Mouse (Mus musculus) mesoderm, embryonic 11.5 days (tissue): Measurements from ENCODE around the gene Pacsin1.

ENCODE experiments used
- DNase-seq: peaks from one replicate; pipeline ENCODE4 v3.0.0-alpha.2; 2012; ENCODE audit warnings: low read depth, low spot score

Pacsin1 gene

GRCm38 (mm10) chr17:27724327-27724726 lies 69.0 kb downstream of the Pacsin1 start:
- DNase-seq: no peak

- no peak for DNase-seq
Observed at GRCm38 (mm10) chr17:27725011-27725410, 69.7 kb downstream of the Pacsin1 start.

GRCm38 (mm10) chr17:27725412-27725811 lies 70.1 kb downstream of the Pacsin1 start:
- DNase-seq: no peak

GRCm38 (mm10) chr17:27726527-27726926 lies 71.2 kb downstream of the Pacsin1 start:
- no peak for DNase-seq

- DNase-seq: no peak
Observed at GRCm38 (mm10) chr17:27728770-27729169, 73.5 kb downstream of the Pacsin1 start, which contains the start of gene Spdef. TSS of gene Spdef (minus strand) at chr17:27728955.

GRCm38 (mm10) chr17:27732152-27732551 lies 76.8 kb downstream of the Pacsin1 start:
- no peak for DNase-seq

- DNase-seq: no peak
Observed at GRCm38 (mm10) chr17:27732694-27733093, 77.4 kb downstream of the Pacsin1 start.

- DNase-seq: no peak
Observed at GRCm38 (mm10) chr17:27734344-27735073, 79.2 kb downstream of the Pacsin1 start.

- no peak for DNase-seq
Observed at GRCm38 (mm10) chr17:27740961-27741360, 85.7 kb downstream of the Pacsin1 start.

GRCm38 (mm10) chr17:27746446-27746845 lies 91.1 kb downstream of the Pacsin1 start:
- DNase-seq: no peak

- DNase-seq: no peak
Observed at GRCm38 (mm10) chr17:27748123-27748522, 92.8 kb downstream of the Pacsin1 start.

GRCm38 (mm10) chr17:27750451-27750942 lies 95.2 kb downstream of the Pacsin1 start:
- DNase-seq: no peak

- no peak for DNase-seq
Observed at GRCm38 (mm10) chr17:27751314-27752202, 96.2 kb downstream of the Pacsin1 start.

- no peak for DNase-seq
Observed at GRCm38 (mm10) chr17:27760169-27760568, 104.9 kb downstream of the Pacsin1 start.
